Mouse (Mus musculus) subcutaneous adipose tissue, adult 2 months (tissue): ENCODE results near the gene 1110032F04Rik. TPM values are rescaled to one million over a fixed set of nuclear protein-coding genes. Genes with fewer than 3 reads are reported as not detected.

Experiments
- polyA plus RNA-seq: library from polyadenylated mRNA; depleted of rRNA; stranded (reverse); fragments of >200 nt; gene quantifications from 2 replicates; pipeline ENCODE4 v1.2.3, GENCODE M21; 2012; ENCODE audit warnings: low replicate concordance; rRNA removed

Gene 1110032F04Rik
- 0.04 and 0.36 TPM in 2 replicates for polyA plus RNA-seq

DNA sequence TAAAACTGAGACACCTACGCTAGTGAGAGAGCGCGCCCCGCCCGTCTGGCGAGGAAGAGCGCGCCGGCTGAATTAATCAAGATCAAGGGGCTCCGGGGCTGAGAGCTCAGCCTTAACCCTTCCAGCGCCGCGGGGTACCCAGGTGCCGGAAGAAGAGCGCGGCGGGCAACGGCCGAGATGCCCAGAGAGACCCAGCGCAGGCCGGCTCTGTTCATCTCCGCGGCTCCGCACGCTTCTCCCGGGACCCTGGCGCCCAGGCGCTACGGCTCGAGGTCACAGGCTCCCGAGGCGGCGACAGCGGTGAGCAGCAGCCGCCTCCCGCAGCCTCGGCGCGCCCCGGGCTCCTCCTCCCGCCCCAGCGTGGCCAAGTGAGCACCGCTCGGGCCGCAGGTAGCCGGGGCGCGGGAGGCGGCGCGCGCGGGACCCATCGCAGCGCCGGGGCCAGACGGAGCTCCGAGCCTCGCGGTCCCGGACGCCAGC is at the start of gene 1110032F04Rik:
Gene 1110032F04Rik, plus strand, starts transcription at position 376 of the 480 bp plus-strand sequence.

Other genes with a start within 250 kb of the 1110032F04Rik start
- 0.15 and 0.30 TPM in 2 replicates for gene Il12a, start 178.9 kb upstream of the 1110032F04Rik start, polyA plus RNA-seq
- 2.6 and 4.1 TPM in 2 replicates for gene Ift80, start 135.0 kb downstream of the 1110032F04Rik start, polyA plus RNA-seq
- 2.1 and 4.8 TPM in 2 replicates for gene Smc4, start 135.2 kb downstream of the 1110032F04Rik start, polyA plus RNA-seq
- gene Trim59, start 175.2 kb downstream of the 1110032F04Rik start, polyA plus RNA-seq: 0.29 and 1.9 TPM in 2 replicates